Mouse (Mus musculus): ENCODE measurements around the gene Sbk1.

DNA sequence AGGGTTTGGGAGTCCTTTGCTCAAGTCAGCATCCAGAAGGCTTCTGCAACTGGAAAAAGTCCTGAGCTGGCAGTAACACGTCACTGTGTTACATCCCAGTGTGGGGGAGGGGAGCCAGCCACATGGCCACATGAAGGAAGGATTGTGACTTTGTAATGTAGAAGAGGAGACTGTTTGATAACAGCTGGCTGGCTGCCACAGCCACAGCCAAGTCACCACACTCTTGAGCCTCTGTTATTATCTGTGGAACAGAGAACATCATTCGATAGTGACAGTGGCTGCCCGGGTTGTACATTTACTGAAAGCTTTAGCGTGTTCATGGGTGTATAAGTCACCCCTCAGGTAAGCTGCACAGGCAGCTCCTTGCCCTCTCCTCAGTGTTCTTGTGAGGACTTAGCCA lies 12.4 kb downstream of the Sbk1 start:
- TF ChIP-seq POLR2A (IDR thresholded peaks at IDR 0.05; ENCODE audit: borderline replicate concordance, extremely low read depth, insufficient read depth, insufficient read length, poor library complexity, severe bottlenecking) = no peak
- TF ChIP-seq CTCF (IDR thresholded peaks at IDR 0.05; ENCODE audit: borderline replicate concordance, extremely low read depth, insufficient read depth, insufficient read length) = no peak

Measured in brain, embryonic 14.5 days (tissue).